Mouse (Mus musculus) erythroblast, embryonic 14.5 days (primary cell): ENCODE data around the gene Rnf207.

Experiments
- GATA1 ChIP-seq: IDR thresholded peaks from 2 replicates; pipeline ENCODE4 v1.6.1; 2012; ENCODE audit warnings: low read length, inconsistent platforms, mixed read lengths
- TAL1 ChIP-seq: IDR thresholded peaks from 3 replicates; pipeline ENCODE4 v1.6.1; 2012; ENCODE audit warnings: low read length, inconsistent platforms, mixed read lengths

DNA sequence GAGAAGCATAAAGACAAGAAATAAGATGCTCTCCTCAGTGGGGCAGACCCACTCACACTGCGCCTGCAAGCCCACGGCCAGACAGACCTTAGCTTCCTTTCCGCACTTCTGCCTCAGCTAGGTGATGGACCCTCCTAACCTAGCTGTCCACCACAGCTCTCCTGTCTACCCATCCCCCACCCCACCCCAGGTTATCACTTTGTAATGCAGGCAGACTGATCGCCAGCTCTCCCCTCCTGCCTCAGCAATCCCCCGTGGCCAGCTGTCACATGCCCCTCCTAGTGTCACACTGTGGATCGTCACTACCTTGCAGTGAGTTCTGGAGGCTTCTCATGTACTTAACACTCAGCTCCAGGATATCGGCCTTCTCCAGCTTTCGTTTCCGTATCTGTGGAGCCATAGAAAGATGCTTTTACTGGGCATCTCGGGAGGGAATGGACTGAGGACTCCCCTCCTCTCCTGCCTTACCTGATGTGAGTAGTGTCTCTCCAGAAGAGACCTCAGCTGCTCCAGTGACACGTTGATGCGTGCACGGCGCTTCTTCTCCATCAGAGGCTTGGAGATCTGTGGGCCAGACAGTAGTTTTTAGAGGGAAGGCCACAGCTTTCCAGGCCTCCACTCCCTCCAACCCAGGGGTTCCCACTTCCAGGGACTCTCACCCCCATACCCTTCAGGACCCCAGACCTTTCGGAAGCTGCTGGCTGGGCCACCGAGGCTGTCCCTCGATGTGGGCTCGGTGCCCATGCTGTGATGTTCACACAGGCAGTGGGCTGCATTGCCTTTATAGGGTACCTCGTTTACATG is 31.3 kb downstream of the Rnf207 start:
- no peak for TF ChIP-seq TAL1
- TF ChIP-seq GATA1, result no peak
